Mouse (Mus musculus) cerebellum, postnatal 14 days (tissue): Measurements from ENCODE around the gene Fam206a.

Source experiments
- DNase-seq, 2 experiments: peaks; one replicate each; pipeline ENCODE4 v3.0.0; 2021; ENCODE audit warnings: mixed read lengths in 2 of 2

Gene Fam206a

DNA sequence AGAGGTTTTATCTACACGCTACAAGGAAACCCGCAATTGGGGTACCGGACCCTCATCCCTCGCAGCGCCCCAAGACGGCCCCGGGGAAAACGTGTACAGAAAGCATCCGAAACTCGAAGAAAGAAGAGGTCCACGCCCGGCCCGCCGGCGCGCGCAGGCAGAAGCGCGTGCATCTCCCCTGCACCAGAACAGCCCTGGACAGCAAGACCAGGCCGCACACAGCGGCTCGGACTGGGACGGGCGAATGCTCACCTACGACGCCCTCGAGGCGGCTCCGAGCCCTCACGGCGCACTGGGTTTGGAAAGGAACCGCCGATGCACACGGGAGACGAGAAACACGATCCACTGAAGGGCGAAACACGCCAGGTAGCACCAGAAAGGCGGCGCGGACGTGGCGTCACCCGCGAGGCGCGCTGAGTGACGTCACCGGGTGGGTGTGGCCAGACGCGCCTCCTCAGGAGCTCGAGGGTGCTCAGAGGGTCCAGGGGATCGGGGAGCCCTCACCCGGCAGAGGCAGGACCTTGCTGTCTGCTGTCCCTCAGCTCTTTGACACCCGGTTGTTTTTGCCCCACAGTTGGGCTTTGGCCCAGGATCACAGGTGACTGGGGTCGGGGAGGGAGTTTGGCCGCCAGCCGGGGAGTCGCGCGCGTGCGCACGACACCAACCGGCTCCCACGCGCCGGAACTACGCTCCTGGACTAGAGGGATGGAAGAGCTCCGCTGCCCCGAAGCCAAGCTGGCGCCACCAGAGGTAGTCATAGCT is at the start of gene Fam206a, which contains the start of gene Elp1:
Fam206a (plus strand) TSS at position 439 of the 762 bp plus-strand sequence.
Elp1 (minus strand) TSS at position 425 of the 762 bp plus-strand sequence.
- DNase-seq, result peak; percentile 98 to 100

DNA sequence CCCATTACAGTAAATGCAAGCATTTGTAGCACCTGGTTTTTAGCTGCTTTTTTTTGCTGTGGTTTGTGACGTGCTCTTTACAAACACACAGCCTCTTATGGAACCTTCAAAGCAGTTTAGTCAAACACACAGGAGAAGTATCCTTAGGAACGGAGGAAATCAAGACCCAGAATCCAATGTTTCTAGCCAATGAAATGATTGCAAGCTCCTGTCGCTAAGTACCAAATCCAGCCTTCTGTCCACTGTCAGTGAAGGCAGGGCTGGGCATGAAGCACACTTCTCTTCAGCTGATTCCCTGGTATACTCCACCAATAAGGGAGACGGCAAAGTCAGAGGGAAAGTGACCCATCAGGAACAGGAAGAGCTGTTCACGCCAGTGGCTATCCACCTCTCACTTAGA is 46.1 kb upstream of the Fam206a start:
- no peak for DNase-seq

DNA sequence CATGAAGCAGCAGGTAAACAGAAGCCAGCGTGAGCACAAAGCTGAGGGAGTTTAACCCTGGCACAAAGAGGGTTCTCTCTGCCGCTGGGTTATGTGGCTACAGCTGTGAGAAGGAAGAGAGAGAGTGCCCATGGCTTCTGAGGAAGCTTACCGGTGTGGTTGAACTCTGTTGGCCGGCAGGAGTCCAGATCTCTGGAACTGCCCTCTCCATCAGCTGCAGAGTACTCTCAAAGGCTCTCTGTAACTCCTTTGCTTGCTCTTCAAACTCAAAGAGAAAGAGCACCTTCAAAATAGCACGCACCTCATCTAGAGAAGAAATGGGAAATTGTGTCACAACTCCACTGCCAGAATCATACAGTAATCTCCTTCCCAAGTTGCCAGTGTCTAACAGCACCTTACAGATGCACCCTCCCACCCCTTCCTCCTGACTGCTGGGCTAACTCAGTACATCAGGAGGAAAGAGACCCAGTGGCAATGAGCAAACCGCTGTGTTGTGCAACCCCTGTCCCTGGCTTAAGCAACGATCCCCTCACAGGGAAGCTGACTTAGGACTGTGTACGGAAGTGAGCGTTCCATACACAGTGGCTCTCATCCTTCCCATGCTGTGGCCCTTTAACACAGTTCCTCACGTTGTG is 45.1 kb upstream of the Fam206a start:
- DNase-seq, result no peak

DNA sequence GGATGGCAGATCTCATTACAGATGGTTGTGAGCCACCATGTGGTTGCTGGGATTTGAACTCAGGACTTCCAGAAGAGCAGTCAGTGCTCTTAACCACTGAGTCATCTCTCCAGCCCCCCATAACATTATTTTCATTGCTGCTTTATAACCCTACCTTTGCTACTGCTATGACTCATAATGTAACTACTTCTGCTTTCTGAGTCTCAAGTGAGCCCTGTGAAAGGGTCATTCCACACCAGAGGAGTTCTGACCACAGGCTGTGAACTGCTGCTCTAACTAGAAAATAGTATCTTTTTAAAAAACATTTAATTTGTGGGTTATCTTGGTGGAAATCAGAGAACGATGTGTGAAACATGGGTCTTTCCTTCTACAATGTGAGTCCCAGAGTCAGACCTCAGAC is 44.5 kb upstream of the Fam206a start:
- DNase-seq, result no peak

DNA sequence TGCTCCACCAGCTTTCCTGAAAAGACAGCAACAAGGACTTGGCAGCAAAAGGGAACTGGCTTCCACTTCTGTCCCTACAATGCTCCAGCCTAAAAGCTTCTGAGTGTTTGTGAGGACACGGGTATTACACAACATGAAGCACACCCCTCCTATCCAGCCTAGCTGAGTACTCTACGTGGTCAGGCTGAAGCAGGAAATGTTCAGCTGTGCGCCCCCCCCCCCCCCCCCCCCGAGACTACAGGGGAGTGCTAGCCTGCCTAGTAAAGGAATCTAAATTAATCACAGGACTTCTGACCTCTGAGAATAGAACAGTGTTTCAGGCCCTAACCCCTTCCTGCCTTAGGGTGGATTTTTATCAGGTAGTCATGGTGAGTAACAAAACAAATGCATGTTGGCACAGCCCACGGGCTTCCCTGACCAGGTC is 34.3 kb upstream of the Fam206a start:
- no peak for DNase-seq

DNA sequence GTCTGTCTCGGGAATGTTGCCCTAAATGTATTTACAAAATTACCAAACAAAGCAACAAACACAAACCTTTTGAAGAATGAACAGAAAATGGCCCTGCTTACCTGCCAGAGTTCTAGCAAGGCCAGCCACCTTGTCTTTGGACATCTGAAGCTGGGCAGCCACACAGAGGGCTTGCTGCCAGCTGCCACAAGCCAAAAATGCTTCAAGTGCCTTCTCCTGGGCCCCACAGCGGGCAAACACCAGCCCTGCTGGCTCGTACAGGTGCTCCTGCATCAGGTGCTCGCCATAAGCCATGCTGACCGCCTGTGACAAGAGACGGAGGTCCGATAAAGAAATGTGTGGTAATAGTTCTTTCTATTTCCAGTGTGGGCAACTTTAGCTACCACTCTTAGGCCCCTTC is 33.2 kb upstream of the Fam206a start:
- no peak for DNase-seq

DNA sequence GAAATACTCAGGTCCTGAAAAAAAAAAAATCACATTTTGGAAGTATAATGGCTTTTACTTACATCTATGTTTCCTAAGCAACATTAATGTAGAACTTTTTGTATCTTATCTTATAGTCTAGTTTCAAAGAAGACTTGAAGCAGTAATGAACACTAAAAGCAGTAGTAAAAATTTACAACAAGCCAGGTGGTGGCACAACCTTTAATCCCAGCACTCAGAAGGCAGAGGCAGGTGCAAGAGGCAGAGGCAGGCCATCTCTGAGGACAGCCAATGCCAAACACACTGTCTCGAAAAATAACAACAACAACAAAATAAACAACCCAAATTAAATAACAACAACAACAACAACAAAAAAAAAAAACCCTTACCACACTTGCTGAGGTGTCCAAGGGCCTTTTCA is 31.1 kb upstream of the Fam206a start:
- no peak for DNase-seq

DNA sequence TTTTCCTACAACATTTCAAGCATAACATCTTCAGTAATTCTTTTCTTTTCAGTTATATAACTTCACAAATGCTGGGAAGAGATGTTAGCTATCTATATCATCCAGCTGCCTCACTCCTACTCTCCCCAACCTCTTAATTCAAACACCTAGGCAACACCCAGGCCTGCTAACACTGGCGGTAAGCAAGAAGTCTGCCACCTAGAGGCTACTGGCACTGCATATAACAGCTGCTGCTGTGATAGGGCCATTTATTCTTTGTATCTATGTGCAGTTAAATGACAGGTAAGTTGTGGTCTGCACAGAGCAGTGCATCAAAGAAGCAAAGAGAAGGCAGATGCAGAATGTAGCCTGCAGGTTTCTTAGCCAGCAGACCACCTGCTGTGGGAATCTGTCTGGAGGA is 10.8 kb upstream of the Fam206a start:
- peak in 1 of 2 experiments; percentile 20 for DNase-seq

DNA sequence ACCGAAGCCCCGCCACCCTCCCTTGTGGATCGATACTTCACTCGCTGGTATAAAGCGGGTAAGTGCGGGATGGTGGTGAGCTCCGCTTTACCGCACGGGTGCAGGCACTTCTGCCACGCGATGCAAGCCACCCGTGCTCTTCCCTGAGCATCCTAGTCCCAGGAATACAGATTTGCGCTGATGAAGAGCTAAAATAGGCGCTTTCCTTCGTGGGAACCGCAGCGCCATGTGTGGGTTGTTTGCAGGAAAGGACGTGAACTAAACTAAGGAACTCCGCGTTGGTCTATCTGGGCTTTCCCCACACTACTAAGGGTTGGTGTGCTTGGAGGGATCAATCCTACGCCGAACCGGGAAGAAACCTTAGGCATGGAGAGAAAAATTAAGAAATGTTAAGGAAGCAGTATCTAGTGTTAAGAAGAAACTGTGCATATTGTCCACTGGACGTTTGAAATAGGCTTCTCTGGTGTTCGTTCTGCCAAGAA is 565 bp downstream of the Fam206a start:
- DNase-seq, result no peak

DNA sequence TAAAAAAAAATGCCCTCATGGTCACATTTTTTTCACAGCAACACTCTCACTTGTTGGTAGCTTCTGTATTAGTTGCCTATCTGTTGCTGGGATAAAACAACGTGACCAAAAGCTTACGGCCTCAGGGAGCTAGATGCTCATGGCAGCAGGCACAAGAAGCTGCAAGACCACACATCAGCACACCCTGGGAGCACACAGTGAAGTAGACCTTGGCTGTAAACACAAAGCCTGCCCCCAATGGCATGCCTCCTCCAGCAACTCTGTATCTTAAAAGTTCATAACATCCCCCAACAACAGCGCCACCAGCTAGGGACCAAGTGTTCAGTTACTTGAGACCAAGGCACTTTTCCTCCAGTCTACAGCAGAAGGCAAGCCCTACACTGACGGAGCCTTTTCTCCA is 6.9 kb downstream of the Fam206a start:
- no peak for DNase-seq

DNA sequence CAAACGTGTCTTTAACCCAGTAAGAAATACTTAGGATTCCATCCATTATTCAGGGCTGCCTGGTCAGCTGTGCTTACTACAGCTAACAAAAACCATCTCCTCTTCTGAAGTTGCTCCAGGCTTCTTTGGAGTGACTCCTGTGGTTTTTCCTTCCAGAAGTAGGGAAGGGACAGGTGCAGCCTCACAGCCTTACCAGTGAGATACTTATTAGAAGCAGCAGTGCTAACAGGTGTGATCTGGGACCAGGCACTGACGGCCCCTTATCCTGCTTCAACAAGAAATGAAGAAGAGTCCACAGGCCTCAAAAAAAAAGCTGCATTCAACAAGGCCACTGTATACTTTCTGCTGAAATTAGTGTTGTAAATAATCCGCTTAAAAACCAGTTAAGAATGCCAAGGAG is 9.5 kb downstream of the Fam206a start:
- DNase-seq, result no peak

DNA sequence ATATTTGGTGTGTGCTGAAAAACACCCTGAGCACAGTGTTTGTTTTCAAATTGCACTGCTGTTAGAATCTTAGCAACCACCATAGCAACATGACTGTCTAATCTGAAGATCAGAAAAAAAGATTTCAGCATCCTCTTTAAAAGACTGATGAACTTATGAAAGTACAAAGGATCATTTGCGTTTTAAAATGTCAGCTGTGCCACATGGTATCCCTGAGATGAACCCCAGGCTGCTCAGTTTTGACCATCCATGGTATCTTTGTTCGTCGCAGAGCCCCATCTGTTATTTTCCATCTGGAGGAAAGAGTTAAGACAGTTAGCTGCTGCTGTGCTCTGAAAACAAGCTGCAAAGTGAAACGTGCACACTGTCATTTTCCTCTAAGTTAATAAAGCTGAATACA is 10.0 kb downstream of the Fam206a start:
- no peak for DNase-seq

DNA sequence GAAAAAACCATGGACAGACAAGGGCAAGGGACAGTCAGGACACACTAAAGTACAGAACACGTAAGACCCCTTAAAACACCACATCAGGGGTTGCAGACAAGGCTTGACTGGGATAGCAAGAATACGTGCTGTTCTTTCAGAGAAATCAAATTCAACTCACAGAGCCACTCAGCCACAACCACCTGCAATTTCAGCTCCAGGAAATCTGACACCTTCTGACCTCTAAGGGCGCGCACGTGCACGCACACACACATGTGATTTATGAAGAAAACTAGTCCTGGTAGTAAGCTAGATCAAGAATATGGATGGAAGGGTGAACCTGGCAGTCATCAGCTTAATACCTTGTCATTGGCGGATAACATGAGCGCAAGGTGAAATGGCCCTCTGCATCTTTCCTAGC is 13.0 kb downstream of the Fam206a start:
- DNase-seq, result no peak

DNA sequence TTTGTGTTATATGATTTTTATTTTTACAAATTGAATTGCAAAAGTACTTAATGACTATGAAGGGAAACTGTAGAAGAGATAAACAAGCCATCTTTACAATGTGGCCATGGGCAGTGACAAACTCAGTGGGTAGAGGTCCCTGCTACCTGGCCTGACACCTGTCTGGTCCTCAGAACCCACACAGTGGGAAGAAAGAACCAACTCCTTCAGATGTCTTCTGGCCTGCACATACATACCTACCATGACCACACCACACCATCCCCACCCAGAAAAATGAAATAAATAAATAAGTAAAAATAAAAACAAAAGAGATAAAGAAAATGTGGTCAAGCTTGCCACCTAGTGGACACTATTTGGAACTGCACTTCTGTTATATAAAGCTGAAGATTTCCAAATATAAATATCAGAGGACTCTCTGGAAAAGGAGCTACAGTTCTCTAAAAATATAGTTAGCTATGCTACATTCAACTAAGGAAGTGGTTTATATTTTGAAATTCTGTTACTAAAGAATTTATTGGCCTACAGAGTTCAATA is 17.9 kb downstream of the Fam206a start:
- peak in 1 of 2 experiments; percentile 24 for DNase-seq

DNA sequence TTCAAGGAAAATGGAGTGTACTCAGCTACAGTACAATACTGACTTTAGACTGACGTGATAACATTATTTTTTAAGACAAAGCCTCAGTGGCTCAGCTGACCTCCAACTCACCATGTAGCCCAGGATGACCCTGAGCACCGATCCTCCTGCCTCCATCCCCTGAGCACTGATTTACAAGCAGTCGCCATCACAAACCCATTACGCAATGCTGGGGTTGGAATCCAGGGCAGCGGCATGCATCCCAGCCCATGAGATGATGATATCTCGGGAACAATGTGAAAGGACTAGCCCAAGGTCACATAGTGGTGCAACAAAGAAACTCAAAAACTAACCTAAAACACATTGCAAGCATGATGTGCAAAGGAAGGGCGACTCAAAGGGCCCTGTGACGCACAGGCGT is 22.1 kb downstream of the Fam206a start:
- no peak for DNase-seq

DNA sequence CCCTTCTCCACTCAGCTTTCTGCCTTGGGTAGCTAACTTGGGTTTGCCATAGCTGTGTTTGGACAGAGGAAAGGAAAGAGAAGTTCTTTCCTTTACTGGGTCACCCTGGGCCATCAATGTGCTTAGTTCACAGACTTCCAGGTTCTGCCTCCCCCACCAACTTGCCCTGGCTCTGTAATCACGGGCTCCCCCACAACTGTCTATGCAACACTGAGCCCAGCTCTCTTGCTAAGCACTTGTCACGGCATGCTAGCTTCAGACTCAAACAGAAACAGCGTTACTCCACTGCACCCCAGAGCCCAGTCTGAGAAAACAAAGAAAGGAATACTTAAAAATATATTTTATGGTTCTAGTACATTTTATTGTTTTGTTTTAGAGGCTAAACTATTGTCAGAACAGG is 26.8 kb downstream of the Fam206a start:
- DNase-seq, result no peak

DNA sequence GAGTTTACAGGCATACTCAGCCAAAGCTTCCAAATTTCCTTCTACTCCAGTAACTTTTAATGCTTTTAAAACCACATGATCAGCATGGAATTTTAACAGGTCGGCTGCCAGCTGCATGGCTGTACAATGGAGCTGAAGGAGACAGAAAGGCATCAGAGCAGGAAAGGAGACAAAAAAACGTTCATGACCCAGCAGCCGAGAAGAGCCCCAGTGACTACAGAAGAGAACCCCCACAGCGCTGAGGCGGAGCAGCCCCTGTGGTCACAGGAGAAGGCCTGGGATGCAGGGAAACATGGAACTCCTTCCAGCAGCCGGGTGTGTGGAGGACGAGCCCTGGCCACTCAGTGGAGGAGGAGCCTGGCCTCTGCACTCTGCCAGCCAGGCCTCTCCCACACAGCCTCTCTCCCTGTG is 27.4 kb downstream of the Fam206a start:
- no peak for DNase-seq

DNA sequence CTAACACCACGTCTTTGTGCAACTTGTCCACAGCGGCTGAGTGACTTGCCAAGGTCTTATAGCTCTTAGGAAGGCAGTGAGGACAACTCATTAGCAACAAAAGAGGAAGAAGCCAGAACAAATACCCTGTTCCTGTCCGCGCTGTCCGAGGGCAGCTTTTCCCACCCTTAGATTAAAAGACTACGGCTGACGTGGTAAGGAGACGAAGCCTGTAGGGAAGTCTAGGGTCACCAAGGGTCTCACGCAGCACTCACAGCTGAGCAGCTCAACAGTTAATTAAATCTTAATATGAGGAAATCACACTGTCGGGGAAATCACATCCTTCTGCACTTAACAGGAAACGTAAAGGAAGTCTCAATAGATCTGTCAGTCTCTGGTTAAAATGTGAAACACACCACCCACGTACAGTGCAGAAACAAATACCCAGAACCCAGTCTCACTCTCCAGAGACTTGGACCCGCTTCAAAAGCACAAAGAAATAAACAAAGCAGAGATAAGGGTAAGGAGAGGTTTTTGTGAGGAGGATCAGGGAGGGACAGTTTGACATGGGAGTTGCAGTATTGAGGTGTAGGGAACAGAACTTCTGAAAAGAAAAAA is 29.0 kb downstream of the Fam206a start:
- no peak for DNase-seq

DNA sequence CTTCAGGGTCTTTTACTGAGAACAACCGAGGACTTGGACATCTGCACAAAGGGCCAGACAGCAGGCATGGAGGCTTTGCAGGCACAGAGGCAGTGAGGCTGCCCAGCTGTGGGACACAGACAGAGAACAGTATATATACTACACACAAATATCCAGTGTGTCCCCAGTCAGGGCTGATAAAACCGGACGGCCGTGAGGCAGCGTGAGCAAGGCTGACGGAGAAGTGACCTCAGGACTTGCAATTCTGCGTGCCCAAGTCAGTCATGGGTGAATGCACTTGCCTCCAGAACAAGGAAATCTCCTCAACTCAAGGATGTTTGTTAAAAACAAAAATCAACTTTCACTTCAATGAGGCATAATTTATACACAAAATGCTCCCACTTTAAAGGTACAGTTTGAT is 29.9 kb downstream of the Fam206a start:
- no peak for DNase-seq

DNA sequence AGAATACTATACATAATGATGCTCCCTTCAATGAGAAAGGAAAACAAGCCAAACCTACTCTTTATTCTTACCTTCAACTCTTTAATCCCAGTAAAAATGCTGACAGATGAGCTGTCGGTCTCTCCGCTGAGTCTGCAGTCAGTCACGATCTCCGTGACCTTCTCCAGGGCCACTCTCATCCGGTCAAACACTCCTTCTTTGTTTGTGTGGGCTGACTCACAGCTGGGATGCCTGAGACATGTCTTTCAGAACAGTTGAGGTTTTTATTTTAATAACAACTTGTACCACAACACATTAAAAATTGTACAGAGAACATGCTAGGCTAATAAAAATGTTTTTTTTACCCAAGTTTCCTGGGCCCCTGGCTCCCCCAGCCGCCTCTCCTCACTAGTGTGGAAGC is 35.5 kb downstream of the Fam206a start:
- no peak for DNase-seq

DNA sequence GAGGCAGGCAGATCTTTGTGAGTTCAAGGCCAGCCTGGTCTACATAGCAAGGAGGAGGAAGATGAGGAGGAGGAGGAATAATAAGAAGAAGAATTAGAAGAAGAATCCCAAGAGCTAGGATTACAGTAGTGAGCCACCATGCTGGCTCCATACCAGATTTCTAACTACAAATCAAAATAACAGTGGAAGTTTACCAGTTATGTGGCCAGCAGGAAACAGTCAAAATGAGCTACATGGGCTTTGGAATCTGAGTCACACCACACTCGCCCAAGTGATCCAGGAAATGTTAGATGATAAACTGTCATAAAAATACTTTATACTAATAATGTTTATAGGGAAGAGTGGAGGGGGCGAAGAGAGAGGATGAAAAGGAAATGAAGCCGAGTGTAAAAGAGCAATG is 38.2 kb downstream of the Fam206a start:
- DNase-seq, result no peak

DNA sequence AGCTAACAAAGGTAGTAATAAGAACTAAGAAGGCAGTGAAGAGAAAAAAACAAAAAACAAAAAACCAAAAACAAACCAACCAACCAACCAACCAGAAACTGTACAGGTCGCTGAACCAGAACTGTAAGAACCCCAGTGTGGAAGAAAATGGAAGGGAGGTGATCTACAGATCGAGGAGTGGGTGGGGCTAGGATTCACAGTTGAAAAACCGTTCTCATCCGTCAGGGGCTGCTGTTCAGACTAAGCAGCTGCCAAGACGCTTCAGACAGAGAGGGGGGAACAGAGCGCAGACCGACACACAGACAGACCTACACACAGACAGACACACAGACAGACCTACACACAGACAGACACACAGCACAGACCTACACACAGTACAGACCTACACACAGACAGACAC is 40.4 kb downstream of the Fam206a start:
- DNase-seq, result no peak

DNA sequence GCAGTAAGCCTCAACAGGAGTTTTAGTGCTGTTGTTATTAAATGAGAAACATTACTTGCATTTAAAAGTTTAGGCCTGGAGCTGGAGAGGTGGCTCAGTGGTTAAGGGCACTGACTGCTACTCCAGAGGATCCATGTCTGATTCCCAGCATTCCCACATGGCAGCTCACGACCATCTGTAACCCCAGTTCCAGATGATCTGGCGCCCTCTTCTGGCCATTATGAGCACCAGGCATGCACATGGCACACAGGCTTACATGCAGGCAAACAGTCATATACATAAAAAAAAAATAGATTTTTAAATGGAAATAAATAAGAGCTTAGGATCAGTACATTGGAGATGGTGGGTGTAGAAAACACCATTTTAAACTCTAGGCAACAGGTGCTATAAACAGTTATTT is 41.8 kb downstream of the Fam206a start:
- no peak for DNase-seq

DNA sequence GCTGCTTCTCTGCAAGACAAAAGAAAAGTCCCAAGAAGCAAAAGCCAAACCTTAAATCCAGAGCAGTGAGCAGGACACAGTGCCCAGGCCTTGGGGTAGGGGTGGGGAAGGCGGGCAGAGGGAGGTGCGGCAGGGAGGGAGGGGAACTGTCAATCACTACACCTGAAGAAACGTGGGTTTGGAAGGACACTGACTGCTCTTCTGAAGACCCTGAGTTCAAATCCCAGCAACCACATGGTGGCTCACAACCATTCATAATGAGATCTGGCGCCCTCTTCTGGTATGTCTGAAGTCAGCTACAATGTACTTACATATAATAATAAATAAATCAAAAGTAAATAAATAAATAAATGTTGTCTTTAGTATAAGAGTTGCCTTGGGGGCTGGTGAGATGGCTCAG is 42.8 kb downstream of the Fam206a start:
- DNase-seq, result no peak
